Mouse (Mus musculus) heart, embryonic 16.5 days (tissue): ENCODE data around the gene Lrp2. TPM values are rescaled to one million over a fixed set of nuclear protein-coding genes. Genes with fewer than 3 reads are reported as not detected.
"Not testable (repeated sequence)": the region's sequence is repeated elsewhere in the genome, so short reads cannot be mapped to it uniquely, and the experiment has no call there.

ENCODE experiments used
- ATAC-seq: fragments of 200-750 bp; cut with Nextera tagmentation; replicated peaks from 2 replicates; pipeline ENCODE4 v1.8.0; 2017; ENCODE audit warnings: moderate number of reproducible peaks; ENCODE audit not compliant: insufficient read depth, low FRiP score; ENCODE audit errors: extremely low read depth
- H3K27ac ChIP-seq: fragments of 300-500 bp; sonication (generic); 2 replicates; pipeline ENCODE4 v1.5.1; 2014; ENCODE audit warnings: mild to moderate bottlenecking, low read length, control low read depth, moderate library complexity
- H3K27me3 ChIP-seq: fragments of 300-500 bp; sonication (generic); 2 replicates; pipeline ENCODE4 v1.6.1; 2014; ENCODE audit warnings: low read length, mixed read lengths; ENCODE audit not compliant: control insufficient read depth, insufficient read depth
- H3K36me3 ChIP-seq: fragments of 300-500 bp; sonication (generic); 2 replicates; pipeline ENCODE4 v1.6.1; 2014; ENCODE audit not compliant: control insufficient read depth, insufficient read depth
- H3K4me1 ChIP-seq: fragments of 300-500 bp; sonication (generic); 2 replicates; pipeline ENCODE4 v1.6.1; 2014; ENCODE audit warnings: low read length, mixed read lengths; ENCODE audit not compliant: control insufficient read depth, insufficient read depth
- H3K4me2 ChIP-seq: fragments of 300-500 bp; sonication (generic); 2 replicates; pipeline ENCODE4 v1.6.1; 2014; ENCODE audit warnings: low read depth, mild to moderate bottlenecking, control low read depth, low read length
- H3K4me3 ChIP-seq: fragments of 300-500 bp; sonication (generic); 2 replicates; pipeline ENCODE4 v1.5.1; 2014; ENCODE audit warnings: mild to moderate bottlenecking, control low read depth, low read length
- H3K9ac ChIP-seq: fragments of 300-500 bp; sonication (generic); 2 replicates; pipeline ENCODE4 v1.6.1; 2014; ENCODE audit warnings: low read length, control low read depth
- H3K9me3 ChIP-seq: fragments of 300-500 bp; sonication (generic); replicated peaks from 2 replicates; pipeline ENCODE4 v1.6.1; 2016; ENCODE audit warnings: low read length; ENCODE audit not compliant: control insufficient read depth
- WGBS: fragments of 180-500 bp; shearing (Covaris S2); extraction: QIAGEN DNeasy Blood & Tissue Kit; methylation state at CpG from one replicate; pipeline ENCODE4 v1.1.7; 2014; 5-methylcytosine and 5-hydroxymethylcytosine counted together
- polyA plus RNA-seq: library from polyadenylated mRNA; unstranded; fragments of >200 nt; fragmentation: Nextera tagmentation; extraction: Ambion mirVana; gene quantifications from 2 replicates; pipeline ENCODE4 v1.2.1, GENCODE M21; 2015

Lrp2 gene
- polyA plus RNA-seq, 1 experiment from 2014 or later, result 0.21 TPM

- H3K4me1 ChIP-seq, result peaks cover 19% of the 10 kb centered on the region
- no peaks in the 10 kb centered on the region for H3K9me3 ChIP-seq
- H3K9ac ChIP-seq, result peak overlapping the region; percentile 1; the same call in 1 of the 2 replicates
- H3K27me3 ChIP-seq, result peaks cover 33% of the 10 kb centered on the region
- H3K4me3 ChIP-seq, result peak overlapping the region; percentile 56
- WGBS, result under 1% methylated on average over 26 of the region's 26 CpGs
- no peak for ATAC-seq
- H3K4me2 ChIP-seq, result peak overlapping the region; percentile 81
- no peaks in the 10 kb centered on the region for H3K36me3 ChIP-seq
- no peak overlapping the region for H3K27ac ChIP-seq
These were observed 1.2 kb upstream of the Lrp2 start for GRCm38 (mm10) chr2:69586821-69587728.

- Histone ChIP-seq H3K4me1 (peaks cover 19% of the 10 kb centered on the region), H3K36me3 (no peaks in the 10 kb centered on the region), H3K9ac (peak overlapping the region; percentile 35), H3K27me3 (peaks cover 33% of the 10 kb centered on the region), H3K9me3 (no peaks in the 10 kb centered on the region), H3K4me3 (peak overlapping the region; percentile 56), H3K4me2 (peak overlapping the region; percentile 81), H3K27ac (no peak overlapping the region)
- 0 out of 2 replicates have a peak, but pooled peaks have one; percentile 12 for ATAC-seq
- under 1% methylated on average over 61 of the region's 61 CpGs for WGBS
These were observed 527 bp downstream of the Lrp2 start for GRCm38 (mm10) chr2:69585191-69585885.

GRCm38 (mm10) chr2:69584117-69584933 is 1.5 kb downstream of the Lrp2 start:
- ATAC-seq, result no peak
- Histone ChIP-seq H3K36me3 (no peaks in the 10 kb centered on the region), H3K9me3 (no peaks in the 10 kb centered on the region), H3K27me3 (peaks cover 30% of the 10 kb centered on the region), H3K4me2 (peak overlapping the region; percentile 81), H3K4me3 (peak overlapping the region; percentile 56), H3K4me1 (peaks cover 19% of the 10 kb centered on the region), H3K27ac (no peak overlapping the region), H3K9ac (peak overlapping the region; percentile 43)
- 2% methylated on average over 20 of the region's 20 CpGs for WGBS

- peaks cover 19% of the 10 kb centered on the region for H3K27me3 ChIP-seq
- H3K4me1 ChIP-seq, result peaks cover 18% of the 10 kb centered on the region
- WGBS, result 40% methylated on average over 7 of the region's 7 CpGs
- no peak overlapping the region for H3K4me2 ChIP-seq
- H3K4me3 ChIP-seq, result no peak overlapping the region
- no peaks in the 10 kb centered on the region for H3K9me3 ChIP-seq
- no peak overlapping the region for H3K9ac ChIP-seq
- no peaks in the 10 kb centered on the region for H3K36me3 ChIP-seq
- no peak for ATAC-seq
- no peak overlapping the region for H3K27ac ChIP-seq
These were observed 3.0 kb downstream of the Lrp2 start for GRCm38 (mm10) chr2:69582861-69583260.

- 90% methylated on average over 4 of the region's 4 CpGs for WGBS
- Histone ChIP-seq H3K27me3 (peaks cover 16% of the 10 kb centered on the region), H3K4me1 (peaks cover 12% of the 10 kb centered on the region)
- H3K9me3 ChIP-seq, H3K4me2 ChIP-seq, ATAC-seq, H3K36me3 ChIP-seq, H3K27ac ChIP-seq, H3K4me3 ChIP-seq, H3K9ac ChIP-seq: not testable (repeated sequence)
These were observed 3.8 kb downstream of the Lrp2 start for GRCm38 (mm10) chr2:69582068-69582467.

- H3K9me3 ChIP-seq, result no peaks in the 10 kb centered on the region
- H3K9ac ChIP-seq, result no peak overlapping the region
- H3K4me1 ChIP-seq, result peaks cover 7% of the 10 kb centered on the region; the same call in 1 of the 2 replicates
- ATAC-seq, result no peak
- 84% methylated on average over 2 of the region's 2 CpGs for WGBS
- H3K36me3 ChIP-seq, result no peaks in the 10 kb centered on the region
- no peak overlapping the region for H3K4me3 ChIP-seq
- H3K27me3 ChIP-seq, result peaks cover 4% of the 10 kb centered on the region; the same call in 1 of the 2 replicates
- H3K27ac ChIP-seq, result no peak overlapping the region
- no peak overlapping the region for H3K4me2 ChIP-seq
These were observed 5.8 kb downstream of the Lrp2 start for GRCm38 (mm10) chr2:69580091-69580490.

GRCm38 (mm10) chr2:69578206-69578605 is 7.7 kb downstream of the Lrp2 start:
- H3K9me3 ChIP-seq, result no peaks in the 10 kb centered on the region
- H3K27ac ChIP-seq, result no peak overlapping the region
- no peak overlapping the region for H3K9ac ChIP-seq
- no peak overlapping the region for H3K4me2 ChIP-seq
- H3K27me3 ChIP-seq, result no peaks in the 10 kb centered on the region
- ATAC-seq, result no peak
- H3K4me1 ChIP-seq, result no peaks in the 10 kb centered on the region
- no peaks in the 10 kb centered on the region for H3K36me3 ChIP-seq
- H3K4me3 ChIP-seq, result no peak overlapping the region
- 85% methylated on average over 8 of the region's 8 CpGs for WGBS

GRCm38 (mm10) chr2:69576531-69576930 is 9.3 kb downstream of the Lrp2 start:
- Histone ChIP-seq H3K4me3 (no peak overlapping the region), H3K27ac (no peak overlapping the region), H3K4me2 (no peak overlapping the region), H3K4me1 (no peaks in the 10 kb centered on the region), H3K9me3 (no peaks in the 10 kb centered on the region), H3K9ac (no peak overlapping the region), H3K27me3 (no peaks in the 10 kb centered on the region), H3K36me3 (no peaks in the 10 kb centered on the region)
- ATAC-seq, result no peak
- WGBS, result 100% methylated on average over 1 of the region's 1 CpGs
